ENCODE assay signal across 7 mouse cellular contexts in genomic region chr2:31974141-31974808, GRCm38 (mm10). TPM values are rescaled to one million over a fixed set of nuclear protein-coding genes. Genes with fewer than 3 reads are reported as not detected.
DNase-seq lines count a peak whose midpoint lies in the region; ATAC-seq lines count a peak whose summit lies in the region.

TSS of gene Nup214 (plus strand) at chr2:31974436.

- H3K27me3 ChIP-seq in intestine, embryonic 15.5 days (replicated peaks): no peaks in the 10 kb centered on the region
- H3K27me3 ChIP-seq in midbrain, embryonic 10.5 days (ENCODE audit: low read depth, poor library complexity, severe bottlenecking): no peaks in the 10 kb centered on the region

- DNase-seq in adrenal gland, adult 2 months: peak; percentile 100
- DNase-seq in embryo, embryonic 11.5 days (ENCODE audit: low read depth, low spot score): peak; percentile 100
- peak; percentile 98 to 99 for DNase-seq in gastrocnemius, postnatal 36 days
- peak; percentile 100 for DNase-seq in left cerebral cortex, postnatal 25 days (ENCODE audit: low spot score in 2 of 2)
- peak; percentile 99 for DNase-seq in midbrain, embryonic 10.5 days (ENCODE audit: low spot score)
- peak; percentile 99 for DNase-seq in right cerebral cortex, postnatal 4 days

- H3K4me2 ChIP-seq in intestine, embryonic 15.5 days (replicated peaks): peak within 1 kb of the TSS; percentile 76

- H3K4me1 ChIP-seq in intestine, embryonic 15.5 days (replicated peaks): peaks cover 10% of the 10 kb centered on the region
- H3K4me1 ChIP-seq in midbrain, embryonic 10.5 days: peaks cover 20% of the 10 kb centered on the region

- H3K9ac ChIP-seq in intestine, embryonic 15.5 days: peak within 1 kb of the TSS; percentile 71

- peak within 1 kb of the TSS; percentile 51 for H3K27ac ChIP-seq in intestine, embryonic 15.5 days
- H3K27ac ChIP-seq in midbrain, embryonic 10.5 days (replicated peaks): peak within 1 kb of the TSS; percentile 89

- intact Hi-C loops in gastrocnemius, postnatal 36 days (cut with DNase I): no loop called here
- intact Hi-C loops in left cerebral cortex, postnatal 25 days (cut with DNase I): loop anchor here (10.0 kb wide), 1 partner anchor 391 kb away; no protein-coding TSS in a partner anchor

- WGBS in intestine, embryonic 15.5 days: under 1% methylated on average over 60 of the region's 60 CpGs
- WGBS in midbrain, embryonic 10.5 days: under 1% methylated on average over 60 of the region's 60 CpGs

- H3K36me3 ChIP-seq in intestine, embryonic 15.5 days: peaks cover 10% of the 10 kb centered on the region; the same call in 1 of the 2 replicates
- H3K36me3 ChIP-seq in midbrain, embryonic 10.5 days: peaks cover 64% of the 10 kb centered on the region

- no peaks in the 10 kb centered on the region for H3K9me3 ChIP-seq in intestine, embryonic 15.5 days
- H3K9me3 ChIP-seq in midbrain, embryonic 10.5 days (replicated peaks): no peaks in the 10 kb centered on the region

- H3K4me3 ChIP-seq in intestine, embryonic 15.5 days (replicated peaks): peak within 1 kb of the TSS; percentile 63
- H3K4me3 ChIP-seq in midbrain, embryonic 10.5 days: peak within 1 kb of the TSS; percentile 97

- ATAC-seq in intestine, embryonic 15.5 days: peak; percentile 100

RNA-seq across cellular contexts. Expression of gene Nup214, which starts in this region (rescaled TPM):
- 10 to 100 TPM; 52.5 to 68.6 TPM for total RNA-seq in adrenal gland, adult 2 months (2021)
- 36.1 and 42.9 TPM in 2 replicates for polyA plus RNA-seq in adrenal gland, adult 2 months (2012; rRNA removed)
- 10 to 100 TPM; 13.9 to 28.4 TPM for total RNA-seq in gastrocnemius, postnatal 36 days (2021)
- 80.8 and 85.4 TPM in 2 replicates for polyA plus RNA-seq in intestine, embryonic 15.5 days (2015; fragmentation: Nextera tagmentation; extraction: Ambion mirVana)
- total RNA-seq in left cerebral cortex, postnatal 25 days (2021): 10 to 100 TPM; 47.7 to 61.0 TPM
- polyA plus RNA-seq in midbrain, embryonic 10.5 days (2016; fragmentation: Nextera tagmentation; extraction: Ambion mirVana): 97.2 and 104 TPM in 2 replicates

Comparison
In these comparisons a context has a peak if more than half of its experiments do, and no peak if none do; other contexts are left out.
1. Peak in every context shown above with its lines: DNase-seq, ATAC-seq, H3K4me3 ChIP-seq and H3K27ac ChIP-seq.